Mouse (Mus musculus): Measurements from ENCODE around the gene Cks2. TPM values are rescaled to one million over a fixed set of nuclear protein-coding genes. Genes with fewer than 3 reads are reported as not detected.

The Cks2 gene
- total RNA-seq, 4 experiments from 2014 or later = 0.66 to 1.1 (median 0.92) TPM; not detected in 1

GRCm38 (mm10) chr13:51679332-51679731 lies 34.3 kb downstream of the Cks2 start:
- DNase-seq (ENCODE audit: low spot score) = no peak

- DNase-seq (ENCODE audit: low spot score) = no peak
These were observed 36.0 kb downstream of the Cks2 start for GRCm38 (mm10) chr13:51681076-51681475.

GRCm38 (mm10) chr13:51681634-51682033 lies 36.6 kb downstream of the Cks2 start:
- DNase-seq (ENCODE audit: low spot score) = no peak

DNA sequence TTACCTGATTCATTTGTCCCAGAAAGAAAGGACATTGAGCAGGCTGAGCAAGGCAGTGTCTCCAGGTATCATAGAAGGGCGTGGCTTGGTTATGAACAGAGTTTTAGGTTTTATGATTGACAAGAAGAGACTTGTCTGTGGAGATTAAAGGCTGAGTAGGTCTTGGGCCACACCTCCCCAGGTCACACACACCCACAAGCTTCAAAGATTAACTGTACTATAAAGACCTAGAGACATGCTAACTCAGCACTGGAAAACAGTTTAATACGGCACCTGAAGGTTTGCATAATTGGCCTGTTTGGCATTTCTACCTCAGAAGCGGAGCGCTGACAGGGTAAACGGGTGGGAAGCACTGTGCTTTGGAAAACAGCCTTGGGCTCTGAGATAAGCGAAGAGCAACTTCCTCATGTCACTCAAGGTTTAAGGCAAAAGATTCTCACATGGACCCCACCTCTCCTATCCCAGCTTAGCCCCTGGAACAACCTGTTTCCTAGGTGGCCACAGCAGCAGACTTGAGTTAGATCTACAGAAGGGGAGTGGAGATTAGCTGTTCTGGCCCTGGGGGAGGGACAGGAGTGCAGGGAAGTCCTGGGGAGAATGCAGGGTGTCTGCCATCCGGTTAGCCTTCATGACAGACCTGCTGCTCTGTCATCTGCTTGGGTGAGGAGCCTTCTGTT lies 40.4 kb downstream of the Cks2 start:
- DNase-seq (ENCODE audit: low spot score) = no peak

DNA sequence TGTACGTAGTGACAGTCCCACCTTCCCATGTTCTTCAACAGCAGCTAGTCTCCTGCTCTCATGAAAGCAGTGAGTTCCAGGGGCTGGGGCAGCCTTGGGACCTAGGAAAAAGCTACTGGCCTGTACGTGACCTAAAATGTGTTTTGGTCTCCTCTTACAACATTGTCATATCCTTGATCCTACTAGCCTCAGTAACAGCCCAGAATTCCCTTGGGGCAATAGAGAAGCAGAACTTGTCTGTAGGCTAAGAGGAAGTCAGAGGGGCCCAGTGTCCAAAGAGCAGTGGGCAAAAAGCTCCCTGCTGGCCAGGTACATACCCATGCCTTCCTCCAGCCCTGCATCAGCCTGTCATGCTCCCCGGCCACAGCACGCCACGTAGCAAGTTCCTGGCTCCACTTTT lies 41.9 kb downstream of the Cks2 start:
- DNase-seq (ENCODE audit: low spot score) = no peak

DNA sequence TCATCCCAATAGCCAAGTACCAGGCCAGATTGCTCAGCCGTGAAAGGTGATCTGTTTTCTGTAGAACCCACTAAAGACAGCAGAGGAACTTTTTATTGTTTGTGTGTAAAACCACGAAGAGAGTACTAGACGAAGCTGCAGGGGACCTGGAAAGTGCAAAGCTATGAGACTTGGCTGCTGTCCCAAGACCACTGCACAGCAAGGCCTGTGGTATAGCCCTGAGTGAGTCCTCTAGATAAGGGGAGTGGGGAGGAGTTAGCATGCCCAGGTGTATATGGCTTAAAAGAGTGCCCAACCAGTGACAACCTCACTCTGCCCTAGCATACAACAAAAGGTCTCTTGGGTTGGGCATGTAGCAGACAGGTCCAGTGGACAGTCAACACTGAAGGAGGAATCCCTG lies 43.7 kb downstream of the Cks2 start:
- DNase-seq (ENCODE audit: low spot score) = no peak

DNA sequence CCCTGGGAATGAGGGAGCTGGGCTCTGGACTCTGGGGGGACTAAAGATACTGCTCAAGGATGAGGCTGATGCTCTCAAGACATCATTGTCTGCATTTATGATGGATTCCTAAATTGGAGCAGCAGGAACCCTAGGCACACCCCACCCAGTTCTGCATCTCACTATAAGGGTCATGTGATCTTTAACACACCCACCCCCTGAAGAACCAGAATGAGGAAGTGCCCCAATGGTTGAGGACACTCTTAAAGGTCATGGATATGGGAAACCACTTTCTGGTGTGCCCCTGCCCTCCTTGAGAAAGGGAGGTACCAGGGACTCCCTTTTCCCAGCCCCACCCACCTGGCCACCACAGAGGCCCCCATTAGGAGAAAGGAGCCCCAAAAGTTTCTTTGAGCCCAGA lies 51.4 kb downstream of the Cks2 start:
- no peak for DNase-seq (ENCODE audit: low spot score)

- DNase-seq (ENCODE audit: low spot score) = no peak
These were observed 52.4 kb downstream of the Cks2 start for GRCm38 (mm10) chr13:51697455-51697854.

DNA sequence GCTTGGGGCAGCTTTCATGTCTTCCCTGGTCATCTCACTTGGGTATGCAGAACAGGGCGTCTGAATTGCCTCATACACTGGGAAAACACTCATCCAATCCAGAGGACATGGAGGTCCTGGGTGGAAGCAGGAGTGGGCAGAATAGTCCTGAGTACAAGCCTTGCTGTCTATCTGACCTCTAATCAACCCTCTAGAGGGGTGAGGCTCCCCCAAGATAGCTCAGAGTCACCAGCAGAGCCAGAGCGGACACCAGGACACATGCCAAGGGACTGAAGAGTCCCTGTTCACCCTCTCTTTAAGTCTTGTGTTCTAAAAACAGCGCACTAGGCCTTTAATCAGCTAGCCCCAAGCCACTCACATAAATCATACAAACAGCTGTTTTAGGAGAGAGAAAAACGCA lies 52.9 kb downstream of the Cks2 start:
- DNase-seq (ENCODE audit: low spot score) = no peak

GRCm38 (mm10) chr13:51698318-51698717 lies 53.3 kb downstream of the Cks2 start:
- no peak for DNase-seq (ENCODE audit: low spot score)

Other genes starting within 250 kb of the Cks2 start
- 10 to 100 TPM in 3 of 4 experiments, 1 to 10 TPM in 1; 8.1 to 12.6 (median 10.9) TPM for gene S1pr3, start 236.6 kb upstream of the Cks2 start, total RNA-seq (2022)
- gene Shc3, start 75.8 kb upstream of the Cks2 start, total RNA-seq (2022) = 1 to 10 TPM; 1.7 to 2.1 (median 1.8) TPM
- gene Secisbp2, start 6.5 kb downstream of the Cks2 start, total RNA-seq (2022) = 10 to 100 TPM; 10.8 to 13.7 (median 11.3) TPM
- gene Sema4d, start 148.5 kb downstream of the Cks2 start, total RNA-seq (2022) = 10 to 100 TPM; 56.5 to 72.3 (median 68.6) TPM
- 10 to 100 TPM in 2 of 4 experiments, 1 to 10 TPM in 2; 8.6 to 18.9 (median 10.7) TPM for gene Gadd45g, start 201.4 kb downstream of the Cks2 start, total RNA-seq (2022)